Mouse (Mus musculus) spleen, adult 2 months (tissue): ENCODE results near the gene Epc2. TPM values are rescaled to one million over a fixed set of nuclear protein-coding genes. Genes with fewer than 3 reads are reported as not detected.

Experiments used
- DNase-seq, 2 experiments: peaks; one replicate each; pipeline versions ENCODE4 v3.0.0 to v3.0.0-alpha.2; 2012 to 2021; ENCODE audit warnings: low spot score in 2 of 2, low read depth in 1 of 2
- H3K27ac ChIP-seq: fragments of 200-500 bp; 2 replicates; pipeline ENCODE4 v1.5.1; 2012; ENCODE audit warnings: low read length, inconsistent platforms; ENCODE audit not compliant: insufficient read depth
- H3K27me3 ChIP-seq: fragments of 200-500 bp; 2 replicates; pipeline ENCODE4 v1.6.1; 2012; ENCODE audit warnings: mild to moderate bottlenecking, moderate library complexity, low read length, inconsistent platforms; ENCODE audit not compliant: control insufficient read depth, insufficient read depth
- H3K36me3 ChIP-seq: fragments of 200-500 bp; 2 replicates; pipeline ENCODE4 v1.6.1; 2012; ENCODE audit warnings: mild to moderate bottlenecking, low read length, inconsistent platforms; ENCODE audit not compliant: control insufficient read depth, insufficient read depth
- H3K4me1 ChIP-seq: fragments of 200-500 bp; 2 replicates; pipeline ENCODE4 v1.6.1; 2011; ENCODE audit warnings: inconsistent platforms; ENCODE audit not compliant: control insufficient read depth, insufficient read depth, insufficient read length
- H3K4me3 ChIP-seq: fragments of 200-500 bp; 2 replicates; pipeline ENCODE4 v1.5.1; 2011; ENCODE audit warnings: mild to moderate bottlenecking, inconsistent platforms; ENCODE audit not compliant: insufficient read depth, insufficient read length; ENCODE audit errors: extremely low read depth
- CTCF ChIP-seq: fragments of 200-500 bp; IDR thresholded peaks from 2 replicates; pipeline ENCODE4 v1.5.1; 2011; ENCODE audit warnings: mild to moderate bottlenecking, inconsistent platforms; ENCODE audit not compliant: insufficient read depth, insufficient read length, insufficient replicate concordance; ENCODE audit errors: extremely low read depth
- POLR2A ChIP-seq: fragments of 200-500 bp; IDR thresholded peaks from 2 replicates; pipeline ENCODE4 v1.6.1; 2011; ENCODE audit warnings: low read depth, low read length, inconsistent platforms
- WGBS: fragments of 180-500 bp; shearing (Covaris S2); methylation state at CpG from one replicate; pipeline ENCODE4 v1.1.7; 2018; 5-methylcytosine and 5-hydroxymethylcytosine counted together
- polyA plus RNA-seq: library from polyadenylated mRNA; depleted of rRNA; stranded (reverse); fragments of >200 nt; gene quantifications from 2 replicates; pipeline ENCODE4 v1.2.3, GENCODE M21; 2012

Epc2 gene
- polyA plus RNA-seq, 1 experiment = 5.7 TPM

DNA sequence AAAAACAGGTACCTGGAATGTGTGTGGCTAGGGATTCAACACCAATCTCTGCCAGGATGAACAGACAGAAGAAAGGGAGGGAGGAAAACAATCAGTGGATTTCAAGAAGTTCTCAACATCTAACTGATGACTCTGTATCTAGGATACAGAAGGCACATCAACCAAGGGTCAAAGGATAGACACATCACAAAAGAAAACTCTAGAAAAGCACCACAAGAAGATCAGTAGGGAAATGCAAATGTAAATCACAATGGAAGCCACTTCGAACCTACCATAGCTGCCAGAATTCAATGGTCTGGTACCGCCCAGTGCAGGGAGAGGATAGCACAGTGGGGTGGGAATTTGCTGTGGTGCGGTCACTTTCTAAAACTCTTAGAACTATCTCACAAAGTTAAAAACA is 122.0 kb downstream of the Epc2 start:
- Histone ChIP-seq H3K4me1 (no peaks in the 10 kb centered on the region), H3K4me3 (no peak overlapping the region), H3K27me3 (no peaks in the 10 kb centered on the region), H3K36me3 (no peaks in the 10 kb centered on the region), H3K27ac (no peak overlapping the region)
- WGBS = 93% methylated on average over 3 of the region's 3 CpGs
- DNase-seq = no peak
- TF ChIP-seq CTCF = no peak

DNA sequence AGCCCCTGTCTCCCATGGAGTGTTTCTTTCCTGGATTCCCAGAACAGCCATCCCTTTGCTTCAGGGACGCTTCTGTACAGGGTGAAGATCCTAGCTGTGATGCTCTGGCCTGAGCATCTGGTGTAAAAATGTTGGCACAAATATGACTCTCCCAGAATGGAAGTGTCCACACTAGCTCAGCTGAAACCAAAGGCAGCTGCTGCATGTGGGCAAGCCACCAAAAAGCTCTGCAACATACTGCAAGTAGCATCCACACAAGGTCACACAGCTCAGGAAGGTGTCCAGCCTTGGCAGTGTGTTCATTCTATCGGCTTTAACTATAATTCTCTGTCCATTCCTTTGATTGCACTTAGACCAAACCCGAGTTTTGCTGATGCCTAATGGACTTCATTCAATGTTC is 129.3 kb downstream of the Epc2 start:
- WGBS = 88% methylated on average over 3 of the region's 3 CpGs
- Histone ChIP-seq H3K4me1 (no peaks in the 10 kb centered on the region), H3K36me3 (no peaks in the 10 kb centered on the region), H3K27me3 (no peaks in the 10 kb centered on the region), H3K27ac (no peak overlapping the region), H3K4me3 (no peak overlapping the region)
- no peak for DNase-seq
- TF ChIP-seq CTCF (no peak), POLR2A (no peak)

DNA sequence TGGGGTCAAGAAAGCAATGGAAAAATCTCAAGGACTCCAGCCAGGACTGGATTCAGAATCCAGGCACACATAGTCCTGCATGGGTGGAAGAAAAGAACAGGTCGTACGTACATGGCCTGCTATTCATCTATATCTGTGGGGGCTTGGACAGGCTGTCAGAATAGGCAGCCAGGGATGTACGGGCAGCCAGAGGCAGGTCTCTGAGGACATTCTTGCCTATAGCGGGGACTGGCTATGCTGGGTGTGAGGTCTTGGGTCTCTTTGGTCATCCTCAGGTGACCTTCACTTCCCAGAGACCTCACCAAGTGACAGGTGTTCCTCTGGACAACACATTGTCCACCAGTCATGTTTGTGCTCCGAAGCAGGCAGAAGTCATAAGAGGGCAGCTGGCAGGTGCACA is 131.3 kb downstream of the Epc2 start:
- H3K27ac ChIP-seq = no peak overlapping the region
- no peaks in the 10 kb centered on the region for H3K4me1 ChIP-seq
- no peak for DNase-seq
- no peak overlapping the region for H3K4me3 ChIP-seq
- no peaks in the 10 kb centered on the region for H3K36me3 ChIP-seq
- TF ChIP-seq POLR2A = no peak
- TF ChIP-seq CTCF = no peak
- WGBS = 85% methylated on average over 5 of the region's 5 CpGs
- H3K27me3 ChIP-seq = no peaks in the 10 kb centered on the region

DNA sequence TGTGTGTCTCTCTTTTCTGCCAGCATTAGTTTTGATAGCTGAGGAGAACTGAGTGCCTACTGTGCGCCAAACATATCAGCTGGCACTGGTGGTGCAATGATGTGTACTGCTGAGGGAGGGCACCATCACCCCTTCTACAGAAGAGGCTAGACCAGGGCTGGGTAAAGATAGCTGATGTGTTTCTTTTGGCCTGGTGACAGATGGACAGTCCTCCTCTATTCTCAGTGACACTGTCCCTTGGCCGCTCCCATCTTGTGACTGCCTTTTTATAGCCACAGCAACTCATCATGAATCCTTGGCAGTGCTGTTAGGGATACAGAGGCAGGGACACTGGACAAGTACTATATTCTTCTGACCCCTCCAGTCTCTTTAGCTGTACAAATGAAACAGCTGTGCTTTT is 132.0 kb downstream of the Epc2 start:
- Histone ChIP-seq H3K4me1 (no peaks in the 10 kb centered on the region), H3K27ac (no peak overlapping the region), H3K36me3 (no peaks in the 10 kb centered on the region), H3K4me3 (no peak overlapping the region), H3K27me3 (no peaks in the 10 kb centered on the region)
- 90% methylated on average over 2 of the region's 2 CpGs for WGBS
- no peak for DNase-seq
- no peak for TF ChIP-seq POLR2A
- TF ChIP-seq CTCF = no peak

DNA sequence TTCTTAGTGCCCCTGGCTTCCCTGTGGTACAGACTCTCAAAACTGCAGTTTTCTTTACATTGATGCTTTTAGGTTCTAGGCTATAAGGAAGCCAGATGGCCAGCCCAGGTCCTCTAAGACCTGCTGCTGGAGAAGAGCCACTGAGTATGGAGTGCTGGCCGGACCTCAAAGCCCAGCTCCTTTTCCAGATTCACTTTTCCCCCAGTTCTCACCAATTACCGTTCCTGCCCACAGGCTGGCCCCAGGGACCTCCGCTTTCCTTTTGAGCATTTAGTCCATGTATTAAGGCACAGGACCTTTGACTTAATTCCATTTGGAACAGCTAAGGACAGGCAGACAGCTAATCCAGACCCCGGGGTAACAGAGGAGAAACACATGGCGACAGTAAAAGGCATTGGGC is 139.2 kb downstream of the Epc2 start:
- no peak for DNase-seq
- WGBS = 83% methylated on average over 5 of the region's 5 CpGs
- H3K27ac ChIP-seq = no peak overlapping the region
- H3K4me1 ChIP-seq = no peaks in the 10 kb centered on the region
- TF ChIP-seq POLR2A (no peak), CTCF (no peak)
- H3K27me3 ChIP-seq = no peaks in the 10 kb centered on the region
- H3K4me3 ChIP-seq = no peak overlapping the region
- no peaks in the 10 kb centered on the region for H3K36me3 ChIP-seq

DNA sequence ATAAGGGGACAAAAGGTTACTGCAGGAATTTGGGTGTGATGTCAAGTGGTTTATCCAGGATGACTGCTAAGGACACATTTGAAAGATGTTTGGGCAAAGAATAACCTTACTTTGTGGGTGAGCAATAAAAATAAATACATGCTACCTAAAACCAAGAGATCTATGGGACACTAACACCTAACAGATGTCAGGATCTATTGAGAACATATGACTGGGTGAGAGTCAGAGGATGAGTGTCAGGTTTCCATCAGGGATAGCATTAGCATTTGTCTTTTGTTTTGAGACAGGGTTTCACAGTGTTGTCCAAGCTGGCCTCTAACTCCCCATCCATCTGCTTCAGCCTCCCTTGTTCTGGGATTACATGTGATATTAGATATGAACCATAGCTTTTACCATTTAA is 141.6 kb downstream of the Epc2 start:
- TF ChIP-seq CTCF (no peak), POLR2A (no peak)
- Histone ChIP-seq H3K36me3 (no peaks in the 10 kb centered on the region), H3K27me3 (no peaks in the 10 kb centered on the region), H3K27ac (no peak overlapping the region), H3K4me1 (no peaks in the 10 kb centered on the region), H3K4me3 (no peak overlapping the region)
- DNase-seq = no peak

DNA sequence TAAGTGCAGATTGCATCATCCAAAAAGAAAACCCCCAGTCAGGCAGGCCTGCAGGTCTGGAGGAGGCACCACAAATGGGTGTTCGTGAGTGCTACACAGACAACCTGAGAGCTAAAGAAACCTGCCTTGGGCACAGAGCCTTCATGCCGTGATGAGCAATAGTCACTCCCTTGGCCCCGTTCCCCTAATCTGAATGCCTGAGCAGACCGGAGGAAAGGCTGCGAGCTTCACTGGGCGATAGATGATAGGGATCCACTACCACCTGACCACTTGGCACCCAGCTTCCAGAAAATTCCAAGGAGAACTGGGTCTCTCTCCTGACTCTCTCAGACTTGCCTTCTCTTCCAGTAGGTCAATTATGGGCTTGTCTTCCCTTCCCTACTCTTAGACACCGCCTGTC is 143.6 kb downstream of the Epc2 start:
- TF ChIP-seq POLR2A (no peak), CTCF (no peak)
- DNase-seq = no peak
- Histone ChIP-seq H3K4me1 (no peaks in the 10 kb centered on the region), H3K36me3 (no peaks in the 10 kb centered on the region), H3K27me3 (no peaks in the 10 kb centered on the region), H3K27ac (no peak overlapping the region), H3K4me3 (no peak overlapping the region)
- WGBS = 91% methylated on average over 7 of the region's 7 CpGs
